ENCODE assay signal across 31 mouse cellular contexts in genomic region chr9:68426286-68426685, GRCm38 (mm10).
DNase-seq lines count a peak whose midpoint lies in the region; TF ChIP-seq lines count a peak whose summit lies in the region.
"Had no signal": no experiment of that assay in that cellular context is flagged by ENCODE, and none has a peak within 500 bp of the region (broad histone marks: within the 10 kb centered on the region; RNA-seq: fewer than 3 reads in every experiment).

No protein-coding gene starts in this region.

- TF ChIP-seq CTCF in embryonic fibroblast, embryonic 13.5 days (IDR thresholded peaks at IDR 0.05; ENCODE audit: borderline replicate concordance, insufficient read depth, low read length), result no peak

- H3K4me3 ChIP-seq in ES-E14 (ENCODE audit: insufficient read depth in 1 of 2, low read depth in 1 of 2, low read length in 2 of 2, poor library complexity in 1 of 2, severe bottlenecking in 1 of 2), result no peak overlapping the region
- no peak overlapping the region for H3K4me3 ChIP-seq in embryonic fibroblast, embryonic 13.5 days (ENCODE audit: insufficient read depth, low read length)
- H3K4me3 ChIP-seq: gastrocnemius, adult 2 months; heart, embryonic 10.5 days; heart, embryonic 15.5 days; hindbrain, embryonic 12.5 days; intestine, embryonic 15.5 days; midbrain, embryonic 15.5 days; neural tube, embryonic 15.5 days; stomach, embryonic 15.5 days had no signal

- in situ Hi-C loops in ES-E14 (cut with MboI; ENCODE audit: low sequenced_read_pairs in 2 of 2, unreplicated experiment in 2 of 2), result no loop called here

- H3K27ac ChIP-seq in ES-E14 (ENCODE audit: insufficient read depth, low read depth, low read length, poor library complexity, severe bottlenecking), result no peak overlapping the region
- H3K27ac ChIP-seq in embryonic fibroblast, embryonic 13.5 days (ENCODE audit: insufficient read depth, low read length), result peak overlapping the region; percentile 47
- H3K27ac ChIP-seq: gastrocnemius, adult 2 months; heart, embryonic 10.5 days; heart, embryonic 15.5 days; hindbrain, embryonic 12.5 days; hindbrain, postnatal 0 days; intestine, embryonic 15.5 days; liver, embryonic 14.5 days; midbrain, embryonic 15.5 days; neural tube, embryonic 15.5 days; stomach, embryonic 15.5 days had no signal

- no peak for TF ChIP-seq POLR2A in embryonic fibroblast, embryonic 13.5 days (IDR thresholded peaks at IDR 0.05; ENCODE audit: low read depth, low read length)

- H3K4me1 ChIP-seq in ES-E14 (ENCODE audit: control insufficient read depth in 2 of 2, insufficient read depth in 2 of 2, low read length in 2 of 2, poor library complexity in 1 of 2), result no peaks in the 10 kb centered on the region
- no peaks in the 10 kb centered on the region; the same call in 1 of the 2 replicates for H3K4me1 ChIP-seq in embryonic fibroblast, embryonic 13.5 days (ENCODE audit: control insufficient read depth, insufficient read depth, low read length)
- H3K4me1 ChIP-seq: heart, embryonic 10.5 days; heart, embryonic 15.5 days; hindbrain, embryonic 12.5 days; intestine, embryonic 15.5 days; midbrain, embryonic 15.5 days; neural tube, embryonic 15.5 days; stomach, embryonic 15.5 days had no signal

- H3K9me3 ChIP-seq in ES-E14 (ENCODE audit: control insufficient read depth, insufficient read depth, low read depth, low read length), result no peaks in the 10 kb centered on the region
- H3K9me3 ChIP-seq: heart, embryonic 10.5 days; heart, embryonic 15.5 days; hindbrain, embryonic 12.5 days; intestine, embryonic 15.5 days; midbrain, embryonic 15.5 days; neural tube, embryonic 15.5 days; stomach, embryonic 15.5 days had no signal

- no peaks in the 10 kb centered on the region for H3K36me3 ChIP-seq in ES-E14 (ENCODE audit: control insufficient read depth, insufficient read depth, low read length, poor library complexity, severe bottlenecking)
- H3K36me3 ChIP-seq: G1E; heart, embryonic 10.5 days; heart, embryonic 15.5 days; hindbrain, embryonic 12.5 days; intestine, embryonic 15.5 days; midbrain, embryonic 15.5 days; neural tube, embryonic 15.5 days; stomach, embryonic 15.5 days had no signal

- DNase-seq in 3T3-L1 (ENCODE audit: low read depth, low spot score), result peak; percentile 92
- peak; percentile 4 for DNase-seq in ES-E14 (ENCODE audit: low read depth, low spot score)
- DNase-seq in adipocyte (ENCODE audit: low spot score), result peak; percentile 2
- DNase-seq in cerebellum, postnatal 10 days, result no peak
- DNase-seq in embryo, embryonic 9.5 days (ENCODE audit: extremely low spot score), result no peak
- DNase-seq in urinary bladder, postnatal 14 days (ENCODE audit: low spot score), result no peak
- DNase-seq: B cell, adult 2 months; cerebellum, adult 18-20 months; cerebellum, postnatal 14 days; gastrocnemius, adult 2 months; heart, postnatal 36 days; kidney, adult 9 months; kidney, postnatal 10 days; layer of hippocampus, adult 9-11 months; liver; lung, embryonic 14.5 days; lung, postnatal 14 days; retina, postnatal 1 day; right cerebral cortex, postnatal 14 days; thymus, postnatal 14 days had no signal

- no peak overlapping the region for H3K9ac ChIP-seq in ES-E14 (ENCODE audit: insufficient read depth, low read depth, low read length, poor library complexity, severe bottlenecking)
- H3K9ac ChIP-seq: heart, embryonic 15.5 days; hindbrain, embryonic 12.5 days; intestine, embryonic 15.5 days; liver, embryonic 14.5 days; lung, embryonic 14.5 days; midbrain, embryonic 15.5 days; neural tube, embryonic 15.5 days; stomach, embryonic 15.5 days had no signal

TF ChIP-seq in ES-E14, 5 proteins besides CTCF, POLR2A, EP300 and RAD21:
- no peak for TF ChIP-seq ZC3H11A (IDR thresholded peaks at IDR 0.05; ENCODE audit: borderline replicate concordance, low read depth, low read length)
- no peak for TF ChIP-seq HCFC1 (IDR thresholded peaks at IDR 0.05; ENCODE audit: borderline replicate concordance, insufficient read depth, low read length)
- no peak for TF ChIP-seq CHD2 (IDR thresholded peaks at IDR 0.05; ENCODE audit: low read depth, low read length)

Comparison
In these comparisons a context has a peak if more than half of its experiments do, and no peak if none do; other contexts are left out.
1. DNase-seq: peak in 3T3-L1 (single experiment), ES-E14 (single experiment) and adipocyte (single experiment); none in cerebellum, postnatal 10 days (0 of 2), embryo, embryonic 9.5 days (single experiment) and urinary bladder, postnatal 14 days (single experiment).